Mouse (Mus musculus) spleen, adult 18-20 months (tissue): Measurements from ENCODE around the gene Atp6v0e.

Source experiments
- DNase-seq, 2 experiments: peaks; one replicate each; pipeline ENCODE4 v3.0.0; 2022; ENCODE audit warnings: mixed read lengths in 2 of 2

Gene Atp6v0e

GRCm38 (mm10) chr17:26662978-26663683, at the start of gene Atp6v0e:
TSS of gene Atp6v0e (plus strand) at chr17:26663231.
- DNase-seq: peak; percentile 85 to 92

- DNase-seq: no peak
Measured at GRCm38 (mm10) chr17:26614286-26614685, 48.7 kb upstream of the Atp6v0e start.

DNA sequence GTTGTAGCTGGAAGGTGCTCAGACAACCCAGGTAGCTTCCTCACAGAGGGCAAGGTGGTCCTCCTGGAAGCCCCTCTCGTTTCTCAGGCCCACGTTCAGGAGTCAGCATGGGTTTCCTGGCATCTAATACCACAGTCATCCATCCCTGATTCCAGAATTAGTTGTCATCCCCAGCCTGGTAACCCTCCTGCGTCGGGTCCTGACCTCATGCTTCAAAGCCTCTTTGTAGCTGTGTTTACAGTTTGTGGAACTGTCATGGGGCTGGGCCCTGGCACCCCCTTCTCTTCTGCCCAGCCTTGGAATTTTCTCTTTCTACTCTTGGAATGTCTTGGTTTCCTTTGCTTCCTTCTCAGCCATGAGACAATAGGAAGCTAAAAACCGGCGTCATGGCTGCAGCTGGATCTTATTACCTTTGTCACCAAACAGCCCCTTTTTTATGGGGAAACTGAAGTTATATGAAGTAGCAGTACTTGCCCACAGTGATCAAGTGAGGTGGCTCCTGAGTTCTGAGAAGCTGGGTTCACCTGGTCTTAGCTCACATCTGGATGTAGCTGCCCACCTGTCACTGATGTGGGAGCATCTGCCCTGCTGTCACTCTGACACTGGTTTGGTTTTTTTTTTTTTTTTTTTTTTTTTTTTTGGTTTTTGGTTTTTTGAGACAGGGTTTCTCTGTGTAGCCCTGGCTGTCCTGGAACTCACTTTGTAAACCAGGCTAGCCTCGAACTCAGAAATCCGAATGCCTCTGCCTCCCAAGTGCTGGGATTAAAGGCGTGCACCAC, 48.1 kb upstream of the Atp6v0e start:
- DNase-seq: no peak

DNA sequence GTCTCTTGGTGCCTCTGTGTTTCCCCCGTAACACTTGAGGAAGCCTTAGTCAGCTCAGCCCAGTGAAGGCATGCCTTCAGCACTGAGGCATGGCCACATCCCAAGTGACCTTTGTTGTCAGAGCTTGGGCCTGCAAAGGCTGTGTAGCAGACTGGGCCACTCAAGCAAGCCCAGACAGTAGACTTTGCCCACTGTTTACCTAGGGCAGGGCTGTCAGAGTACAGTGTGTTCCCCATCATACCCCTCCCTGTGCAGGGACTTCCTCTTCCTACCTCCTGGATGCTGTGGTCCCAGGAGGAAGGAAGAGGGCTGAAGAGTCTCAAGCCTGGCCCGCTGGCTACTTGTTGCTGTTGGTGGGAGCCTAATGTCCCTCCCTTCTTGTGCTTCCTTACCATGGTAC, 46.3 kb upstream of the Atp6v0e start:
- peak in 1 of 2 experiments; percentile 52 for DNase-seq

DNA sequence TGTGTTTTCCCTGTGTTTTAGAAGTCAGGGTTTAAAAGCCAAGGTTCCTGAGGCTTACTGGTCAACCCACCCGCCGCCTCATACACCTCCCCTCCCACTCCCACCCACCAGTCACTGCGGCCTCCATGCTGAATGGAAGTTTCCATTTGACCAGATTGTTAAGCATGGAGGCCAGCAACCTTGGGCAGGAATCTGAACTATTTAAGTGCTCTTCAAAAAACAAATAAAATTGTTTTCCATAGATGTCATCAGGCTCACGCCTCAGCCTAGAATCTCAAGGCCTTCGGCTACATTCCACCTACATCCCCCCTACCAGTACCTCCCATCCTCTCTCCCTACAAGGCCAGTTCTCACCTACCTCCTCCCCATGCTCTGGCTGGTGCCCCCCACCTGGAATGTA, 44.5 kb upstream of the Atp6v0e start:
- no peak for DNase-seq

DNA sequence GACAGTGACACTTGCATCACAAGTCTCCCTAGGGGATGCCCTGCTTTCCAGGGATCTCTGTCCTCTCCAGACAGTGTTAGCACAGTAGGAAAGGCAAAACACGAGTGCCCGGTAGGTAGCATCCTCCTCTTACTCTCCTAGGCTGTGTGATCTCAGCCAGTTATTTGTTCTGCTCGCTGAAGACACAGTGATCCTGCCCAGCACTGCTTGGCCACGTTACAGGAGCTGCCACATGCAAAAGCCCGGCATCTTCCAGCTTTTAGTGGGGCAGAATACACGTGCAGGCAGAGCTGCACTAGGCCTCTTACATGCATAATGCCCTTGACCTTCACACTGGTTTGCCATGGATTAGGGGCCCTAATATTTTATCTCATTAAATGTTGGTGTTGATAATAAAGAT, 43.5 kb upstream of the Atp6v0e start:
- no peak for DNase-seq

DNA sequence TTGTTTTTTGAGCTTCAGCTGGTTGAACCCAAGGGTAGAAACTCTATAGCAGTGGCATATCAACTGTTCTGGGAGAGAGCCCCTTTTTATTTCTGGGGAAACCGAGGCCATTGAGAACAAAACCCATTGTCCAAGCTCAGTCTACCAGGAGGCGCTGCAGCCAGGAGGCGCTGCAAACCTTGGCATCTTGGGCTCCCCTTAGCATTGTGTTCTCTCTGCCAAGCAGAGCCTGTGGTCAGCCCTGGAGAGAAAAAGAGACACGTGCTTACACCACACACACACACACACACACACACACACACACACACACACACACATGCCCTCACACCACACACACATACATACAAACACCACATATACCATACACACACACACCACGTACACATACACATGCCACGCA, 42.7 kb upstream of the Atp6v0e start:
- DNase-seq: no peak

- DNase-seq: peak; percentile 51 to 76
Measured at GRCm38 (mm10) chr17:26620786-26621766, 42.0 kb upstream of the Atp6v0e start.

- DNase-seq: no peak
Measured at GRCm38 (mm10) chr17:26621912-26622311, 41.1 kb upstream of the Atp6v0e start.

DNA sequence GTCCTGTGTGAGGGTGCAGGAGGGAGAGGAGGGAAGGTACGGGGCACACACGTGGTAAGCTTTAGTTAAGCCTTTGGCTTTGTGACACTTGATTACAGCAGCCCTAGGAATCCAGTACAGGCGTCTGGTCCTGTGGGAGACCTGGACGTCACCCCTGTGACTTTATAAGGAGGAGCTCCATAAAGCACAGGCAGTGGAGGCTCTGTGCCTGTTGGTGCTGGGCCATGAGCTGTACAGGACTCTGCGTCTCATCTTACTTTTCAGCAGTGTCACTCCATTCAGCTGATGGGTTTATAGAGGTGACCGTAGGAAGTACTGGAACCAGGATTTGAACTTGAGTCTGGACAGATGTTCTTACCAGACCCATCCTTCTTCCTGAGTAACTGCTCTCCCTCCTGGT, 39.0 kb upstream of the Atp6v0e start:
- no peak for DNase-seq

DNA sequence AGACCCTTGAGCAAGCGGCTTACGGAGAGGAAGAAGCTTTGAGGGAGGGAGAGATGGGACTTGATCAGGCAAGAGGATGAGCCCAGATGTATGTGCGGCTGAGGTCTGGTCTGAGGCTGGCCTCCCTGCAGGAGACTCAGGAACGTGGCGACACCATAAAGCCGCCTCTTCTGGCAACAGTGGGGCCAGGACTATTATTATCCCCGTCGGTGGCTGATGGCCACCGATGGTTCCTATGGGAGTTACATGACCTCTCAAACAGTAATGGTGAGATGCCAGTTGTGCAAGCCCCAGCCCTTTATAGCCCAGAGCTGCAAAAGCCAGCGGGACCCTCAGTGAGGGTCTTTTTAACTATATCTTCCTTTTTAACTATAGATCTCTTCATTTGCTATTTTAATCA, 38.0 kb upstream of the Atp6v0e start:
- DNase-seq: no peak

GRCm38 (mm10) chr17:26625521-26626010, 37.5 kb upstream of the Atp6v0e start:
- no peak for DNase-seq

GRCm38 (mm10) chr17:26628479-26628878, 34.6 kb upstream of the Atp6v0e start:
- DNase-seq: no peak

DNA sequence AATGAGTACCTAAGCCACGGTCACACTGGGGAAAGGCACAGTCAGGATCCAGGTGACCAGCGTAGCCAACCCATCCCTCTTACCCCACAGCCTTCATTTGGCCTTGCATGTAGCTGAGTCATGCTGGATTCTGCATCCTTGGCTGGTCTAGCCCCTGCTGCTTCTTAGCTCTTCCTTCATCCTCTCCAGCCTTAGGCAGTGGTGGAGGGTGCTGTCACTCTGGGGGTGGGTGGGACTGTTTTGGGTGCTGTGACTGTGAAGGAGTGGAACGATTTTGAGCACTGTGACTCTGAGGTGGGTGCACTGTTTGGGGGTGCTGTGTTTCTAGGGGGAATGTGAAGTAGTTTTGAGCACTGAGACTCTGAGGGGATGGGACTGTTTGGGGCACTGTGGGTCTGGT, 34.1 kb upstream of the Atp6v0e start:
- no peak for DNase-seq

GRCm38 (mm10) chr17:26631811-26632327, 31.2 kb upstream of the Atp6v0e start:
- DNase-seq: no peak

DNA sequence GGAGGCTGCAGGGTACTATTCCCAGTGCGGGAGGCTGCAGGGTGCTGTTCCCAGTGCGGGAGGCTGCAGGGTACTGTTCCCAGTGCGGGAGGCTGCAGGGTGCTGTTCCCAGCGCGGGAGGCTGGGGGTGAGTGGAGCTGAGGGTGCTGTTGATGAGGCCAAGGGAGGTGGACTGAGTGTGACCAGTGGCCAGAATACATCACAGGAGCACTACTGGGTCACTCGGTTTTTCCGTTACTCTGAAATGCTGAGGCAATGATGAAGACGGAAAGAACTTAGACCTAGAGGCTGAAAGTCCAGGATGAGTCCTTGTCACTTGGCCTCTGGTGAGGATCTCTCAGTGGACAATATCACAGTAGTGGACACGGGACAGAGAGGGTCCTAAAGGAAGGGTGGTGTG, 29.8 kb upstream of the Atp6v0e start:
- no peak for DNase-seq

DNA sequence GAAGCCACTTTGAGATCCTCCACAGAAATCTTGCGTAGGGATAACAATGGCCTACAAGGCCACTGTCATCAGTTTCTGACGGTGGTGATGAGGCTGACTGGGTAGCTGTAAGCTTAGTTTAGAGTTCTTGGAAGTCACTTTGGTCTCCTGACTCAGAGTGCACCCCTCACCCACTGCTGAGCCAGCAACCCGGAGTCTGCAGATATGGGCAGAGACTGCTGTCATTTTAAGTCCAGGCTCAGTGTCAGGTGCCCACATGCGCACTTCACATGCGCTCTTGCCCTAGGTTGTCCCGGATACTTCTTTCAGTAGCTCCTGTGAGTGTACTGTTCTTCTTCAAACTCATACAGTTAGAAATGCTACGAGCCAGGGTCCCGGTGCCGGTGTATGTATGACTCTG, 29.1 kb upstream of the Atp6v0e start:
- DNase-seq: no peak

DNA sequence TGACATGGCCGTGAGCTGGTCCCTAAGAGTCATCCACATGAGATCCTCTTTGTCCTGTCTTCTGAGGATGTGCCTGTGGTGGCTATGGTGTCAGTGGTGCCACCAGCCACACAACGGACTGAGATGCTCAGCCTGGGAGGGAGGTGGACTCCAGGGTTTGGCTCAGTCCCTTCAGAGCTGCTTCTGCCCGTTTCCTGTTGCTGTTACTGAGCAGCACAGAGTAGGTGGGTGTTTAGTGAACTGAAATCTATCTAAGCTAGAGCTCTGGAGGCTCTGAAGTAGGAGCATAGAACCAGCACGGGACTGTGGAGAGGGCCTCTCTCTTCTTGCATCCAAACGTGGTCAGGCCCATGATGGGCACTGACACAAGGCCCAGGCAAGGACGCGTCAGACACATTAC, 28.5 kb upstream of the Atp6v0e start:
- no peak for DNase-seq

GRCm38 (mm10) chr17:26635951-26636350, 27.1 kb upstream of the Atp6v0e start:
- DNase-seq: no peak

DNA sequence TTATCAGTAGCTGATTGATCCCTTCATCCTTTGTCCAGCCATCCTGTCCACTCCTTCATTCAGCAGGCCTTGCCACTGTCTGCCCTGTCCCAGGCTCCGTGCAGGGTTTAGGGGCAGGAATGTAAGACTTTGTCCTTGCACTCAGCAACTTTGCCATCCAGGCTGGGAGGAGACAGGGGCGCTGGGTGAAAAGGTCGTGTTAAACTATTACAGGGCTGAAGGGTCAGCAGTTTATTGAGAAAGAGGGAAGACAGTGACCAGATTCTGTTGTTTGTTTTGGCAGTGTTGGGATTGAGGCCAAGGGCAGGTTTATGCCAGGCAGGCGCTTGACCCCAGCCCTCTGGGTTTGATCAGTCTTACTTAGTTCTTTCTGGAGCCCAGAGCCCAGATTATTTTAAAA, 25.2 kb upstream of the Atp6v0e start:
- no peak for DNase-seq

GRCm38 (mm10) chr17:26638655-26639054, 24.4 kb upstream of the Atp6v0e start:
- DNase-seq: peak; percentile 52 to 77

- no peak for DNase-seq
Measured at GRCm38 (mm10) chr17:26639791-26640190, 23.2 kb upstream of the Atp6v0e start.

DNA sequence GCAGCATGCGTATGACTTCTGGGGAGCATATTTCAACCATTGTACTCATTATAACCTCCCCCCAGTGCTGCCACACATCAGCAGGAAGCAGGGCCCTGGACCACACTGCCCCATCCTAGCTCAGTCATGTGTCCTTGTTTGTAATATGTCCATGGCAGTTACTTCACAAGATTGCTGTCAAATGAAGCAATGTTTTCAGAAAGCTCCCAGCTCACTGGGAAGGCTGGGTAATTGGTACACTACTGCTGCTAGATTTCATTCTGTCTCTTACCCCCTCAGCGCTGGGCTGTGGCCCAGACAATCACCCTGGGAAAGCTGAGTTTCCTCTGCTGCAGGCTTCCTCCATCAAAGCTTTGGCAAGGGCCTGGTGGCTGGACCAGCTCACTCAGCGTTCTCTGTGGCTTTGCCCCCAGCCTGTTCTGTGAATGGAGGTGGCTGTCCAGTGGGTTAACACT, 22.7 kb upstream of the Atp6v0e start:
- DNase-seq: no peak
